Mouse (Mus musculus): ENCODE results near the gene Fos. TPM values are rescaled to one million over a fixed set of nuclear protein-coding genes. Genes with fewer than 3 reads are reported as not detected.

Fos gene
- 64.0 and 65.2 TPM in 2 replicates for polyA plus RNA-seq (2012; ENCODE audit: insufficient read depth, insufficient read length, missing spikeins)

DNA sequence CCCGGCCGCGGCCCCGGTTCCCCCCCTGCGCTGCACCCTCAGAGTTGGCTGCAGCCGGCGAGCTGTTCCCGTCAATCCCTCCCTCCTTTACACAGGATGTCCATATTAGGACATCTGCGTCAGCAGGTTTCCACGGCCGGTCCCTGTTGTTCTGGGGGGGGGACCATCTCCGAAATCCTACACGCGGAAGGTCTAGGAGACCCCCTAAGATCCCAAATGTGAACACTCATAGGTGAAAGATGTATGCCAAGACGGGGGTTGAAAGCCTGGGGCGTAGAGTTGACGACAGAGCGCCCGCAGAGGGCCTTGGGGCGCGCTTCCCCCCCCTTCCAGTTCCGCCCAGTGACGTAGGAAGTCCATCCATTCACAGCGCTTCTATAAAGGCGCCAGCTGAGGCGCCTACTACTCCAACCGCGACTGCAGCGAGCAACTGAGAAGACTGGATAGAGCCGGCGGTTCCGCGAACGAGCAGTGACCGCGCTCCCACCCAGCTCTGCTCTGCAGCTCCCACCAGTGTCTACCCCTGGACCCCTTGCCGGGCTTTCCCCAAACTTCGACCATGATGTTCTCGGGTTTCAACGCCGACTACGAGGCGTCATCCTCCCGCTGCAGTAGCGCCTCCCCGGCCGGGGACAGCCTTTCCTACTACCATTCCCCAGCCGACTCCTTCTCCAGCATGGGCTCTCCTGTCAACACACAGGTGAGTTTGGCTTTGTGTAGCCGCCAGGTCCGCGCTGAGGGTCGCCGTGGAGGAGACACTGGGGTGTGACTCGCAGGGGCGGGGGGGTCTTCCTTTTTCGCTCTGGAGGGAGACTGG lies at the start of gene Fos:
TSS of gene Fos (plus strand) at position 410 of the 817 bp plus-strand sequence.
- TF ChIP-seq CTCF (IDR thresholded peaks at IDR 0.05; ENCODE audit: low read depth, low read length) (no peak), POLR2A (IDR thresholded peaks at IDR 0.05; ENCODE audit: borderline replicate concordance, low read depth, low read length) (peak; percentile 94; the same call in 1 of the 2 replicates)

DNA sequence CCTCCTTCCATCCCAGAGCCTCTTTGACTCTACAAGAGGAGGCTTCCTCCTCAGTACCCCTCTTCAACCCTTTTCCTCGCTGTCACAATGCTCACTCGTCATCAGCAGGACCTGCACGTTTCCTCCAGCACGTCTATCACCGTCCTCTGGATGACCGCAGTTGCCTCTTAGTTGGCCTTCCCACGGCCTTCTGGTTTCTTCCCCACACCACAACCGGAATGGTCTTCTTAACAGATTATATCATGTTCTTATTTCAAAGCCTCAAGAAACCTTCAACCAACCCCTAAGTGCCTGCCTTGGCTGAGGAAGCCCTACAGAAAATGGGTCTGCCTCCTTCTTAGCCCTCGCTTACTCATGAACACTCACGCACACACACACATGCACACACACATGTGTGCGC lies 48.0 kb upstream of the Fos start:
- H3K4me3 ChIP-seq (ENCODE audit: insufficient read depth, low read length) = no peak overlapping the region
- H3K27ac ChIP-seq (ENCODE audit: insufficient read depth, low read depth, low read length) = no peak overlapping the region
- H3K4me1 ChIP-seq (ENCODE audit: control insufficient read depth, insufficient read depth, low read length) = peaks cover 52% of the 10 kb centered on the region
- TF ChIP-seq CTCF (IDR thresholded peaks at IDR 0.05; ENCODE audit: low read depth, low read length) (no peak), POLR2A (IDR thresholded peaks at IDR 0.05; ENCODE audit: borderline replicate concordance, low read depth, low read length) (no peak)

More for the DNA sequence above, at the start of gene Fos:
- Histone ChIP-seq H3K27ac (ENCODE audit: insufficient read depth, low read depth, low read length) (peak within 1 kb of the TSS; percentile 77), H3K4me1 (ENCODE audit: control insufficient read depth, insufficient read depth, low read length) (peaks cover 27% of the 10 kb centered on the region), H3K4me3 (ENCODE audit: insufficient read depth, low read length) (peak within 1 kb of the TSS; percentile 75)

DNA sequence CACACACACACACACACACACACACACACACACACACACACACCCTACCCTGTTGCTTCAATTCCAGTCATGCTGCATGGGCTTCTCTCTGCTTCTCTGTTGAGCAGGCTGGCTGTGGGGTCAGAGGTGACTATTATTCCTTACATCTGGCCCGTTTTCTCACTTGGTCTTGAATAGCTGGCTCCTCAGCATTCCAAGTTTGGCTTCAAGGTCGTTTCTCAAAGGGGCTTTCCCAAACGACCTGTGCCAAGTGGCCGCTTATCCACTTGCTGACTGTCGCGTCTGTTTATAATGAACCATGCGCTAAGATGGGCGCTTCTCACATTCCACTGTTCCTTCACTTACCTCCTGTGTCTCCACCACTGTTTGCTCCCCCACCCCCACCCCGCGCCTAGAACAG lies 47.6 kb upstream of the Fos start:
- Histone ChIP-seq H3K4me3 (ENCODE audit: insufficient read depth, low read length) (no peak overlapping the region), H3K27ac (ENCODE audit: insufficient read depth, low read depth, low read length) (no peak overlapping the region), H3K4me1 (ENCODE audit: control insufficient read depth, insufficient read depth, low read length) (peaks cover 48% of the 10 kb centered on the region)
- no peak for TF ChIP-seq POLR2A (IDR thresholded peaks at IDR 0.05; ENCODE audit: borderline replicate concordance, low read depth, low read length)
- no peak for TF ChIP-seq CTCF (IDR thresholded peaks at IDR 0.05; ENCODE audit: low read depth, low read length)

DNA sequence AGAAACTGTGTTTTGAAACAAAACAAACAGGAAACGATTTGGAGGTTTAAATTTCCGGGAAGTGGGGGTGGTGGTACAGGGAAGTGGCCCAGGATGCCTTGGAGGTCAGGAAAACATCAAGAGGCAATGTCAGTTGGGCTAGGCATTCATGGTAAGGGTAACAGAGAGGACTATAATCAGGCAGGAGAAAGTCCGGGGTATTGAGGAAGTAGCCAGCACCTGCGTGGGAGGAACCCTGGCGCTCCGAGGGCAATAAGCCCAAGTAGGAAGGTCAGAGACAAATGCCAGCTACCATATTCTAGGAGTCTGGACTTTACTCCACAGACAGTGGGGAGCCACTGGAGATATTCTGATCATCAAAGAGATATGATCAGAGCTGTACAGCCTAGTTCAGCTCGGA lies 45.9 kb upstream of the Fos start:
- Histone ChIP-seq H3K4me3 (ENCODE audit: insufficient read depth, low read length) (no peak overlapping the region), H3K4me1 (ENCODE audit: control insufficient read depth, insufficient read depth, low read length) (peaks cover 38% of the 10 kb centered on the region), H3K27ac (ENCODE audit: insufficient read depth, low read depth, low read length) (no peak overlapping the region)
- TF ChIP-seq CTCF (IDR thresholded peaks at IDR 0.05; ENCODE audit: low read depth, low read length) (no peak), POLR2A (IDR thresholded peaks at IDR 0.05; ENCODE audit: borderline replicate concordance, low read depth, low read length) (no peak)

DNA sequence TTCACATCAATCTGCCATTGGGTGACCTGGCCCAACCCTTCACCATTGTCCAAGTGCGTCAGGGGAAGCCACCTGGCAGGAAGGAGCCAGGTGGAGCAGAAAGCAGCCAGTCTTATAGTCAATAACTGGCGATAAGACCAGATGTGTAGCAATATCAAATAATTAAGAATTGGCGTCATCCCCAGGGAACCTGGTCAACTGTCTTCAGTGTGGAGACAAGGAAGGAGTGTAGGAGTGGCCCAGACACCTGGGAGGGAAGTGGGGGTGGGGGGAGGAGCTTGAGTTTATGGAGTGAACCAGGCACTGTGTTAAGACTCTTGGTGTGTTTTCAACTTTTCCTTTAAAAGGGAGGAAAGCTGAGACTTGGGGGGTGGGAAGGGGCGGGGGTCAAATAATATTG lies 43.7 kb upstream of the Fos start:
- Histone ChIP-seq H3K4me1 (ENCODE audit: control insufficient read depth, insufficient read depth, low read length) (peaks cover 25% of the 10 kb centered on the region), H3K4me3 (ENCODE audit: insufficient read depth, low read length) (no peak overlapping the region), H3K27ac (ENCODE audit: insufficient read depth, low read depth, low read length) (no peak overlapping the region)
- TF ChIP-seq CTCF (IDR thresholded peaks at IDR 0.05; ENCODE audit: low read depth, low read length) (no peak), POLR2A (IDR thresholded peaks at IDR 0.05; ENCODE audit: borderline replicate concordance, low read depth, low read length) (no peak)

DNA sequence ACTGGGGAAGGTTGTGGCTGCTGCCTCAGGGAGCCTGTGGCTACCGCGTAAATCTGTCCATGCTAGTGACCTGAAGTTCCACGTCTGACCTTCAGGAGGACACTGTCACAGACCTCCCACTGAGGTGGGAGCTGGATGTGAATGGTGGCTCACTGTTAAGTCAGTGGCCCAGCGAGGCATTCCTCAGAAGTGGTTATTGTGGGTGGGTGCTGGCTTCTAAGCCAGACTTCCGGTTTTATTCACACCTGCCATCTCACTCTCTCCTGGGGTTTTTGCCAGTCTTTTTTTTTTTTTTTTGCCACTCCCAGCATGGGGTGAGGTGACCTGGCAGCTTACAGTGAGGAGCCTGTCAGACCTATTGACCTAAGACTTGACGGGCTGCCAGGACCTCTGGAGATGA lies 43.3 kb upstream of the Fos start:
- H3K4me3 ChIP-seq (ENCODE audit: insufficient read depth, low read length) = no peak overlapping the region
- H3K27ac ChIP-seq (ENCODE audit: insufficient read depth, low read depth, low read length) = no peak overlapping the region
- H3K4me1 ChIP-seq (ENCODE audit: control insufficient read depth, insufficient read depth, low read length) = peaks cover 22% of the 10 kb centered on the region
- no peak for TF ChIP-seq POLR2A (IDR thresholded peaks at IDR 0.05; ENCODE audit: borderline replicate concordance, low read depth, low read length)
- TF ChIP-seq CTCF (IDR thresholded peaks at IDR 0.05; ENCODE audit: low read depth, low read length) = no peak

DNA sequence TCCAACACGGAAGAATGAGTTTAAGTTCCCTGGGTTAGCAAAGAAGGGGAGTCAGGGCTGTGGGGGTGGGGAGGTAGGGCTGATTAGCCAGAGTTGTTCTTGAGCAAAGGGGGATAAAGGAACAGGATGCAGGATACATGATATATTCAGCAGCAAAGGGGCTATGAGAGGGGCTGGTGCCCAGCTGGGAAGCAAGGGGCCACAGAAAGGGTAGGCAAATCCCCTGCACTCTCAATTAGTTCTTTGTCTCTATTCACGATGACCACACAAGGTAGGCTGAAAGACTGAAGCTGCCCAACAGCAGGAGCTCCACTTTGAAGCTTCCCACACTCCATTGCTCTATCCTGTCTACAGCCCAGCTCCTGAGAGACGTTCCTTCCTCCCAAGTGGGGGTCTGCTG lies 39.8 kb upstream of the Fos start:
- no peak overlapping the region for H3K4me3 ChIP-seq (ENCODE audit: insufficient read depth, low read length)

DNA sequence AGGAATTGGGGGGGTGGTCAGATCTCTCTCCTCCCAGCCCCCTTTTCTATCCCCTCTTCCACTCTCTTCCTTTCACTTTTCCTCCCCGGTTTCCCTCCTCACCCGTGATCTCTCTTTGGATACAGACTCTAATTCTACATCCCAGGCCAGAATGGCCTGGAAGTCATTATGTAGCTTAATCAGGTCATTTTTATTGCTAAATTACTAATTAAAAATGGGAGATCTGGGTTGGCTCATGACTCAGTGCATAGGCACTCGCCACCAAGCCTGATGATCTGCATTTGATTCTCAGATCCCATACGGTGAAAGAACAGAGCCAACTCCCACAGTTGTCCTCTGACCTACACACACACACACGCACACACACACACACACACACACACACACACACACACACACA lies 39.2 kb upstream of the Fos start:
- TF ChIP-seq POLR2A (IDR thresholded peaks at IDR 0.05; ENCODE audit: borderline replicate concordance, low read depth, low read length) (no peak), CTCF (IDR thresholded peaks at IDR 0.05; ENCODE audit: low read depth, low read length) (no peak)
- H3K4me1 ChIP-seq (ENCODE audit: control insufficient read depth, insufficient read depth, low read length) = peaks cover 33% of the 10 kb centered on the region
- no peak overlapping the region for H3K27ac ChIP-seq (ENCODE audit: insufficient read depth, low read depth, low read length)
- no peak overlapping the region for H3K4me3 ChIP-seq (ENCODE audit: insufficient read depth, low read length)

More for the DNA sequence above, 39.8 kb upstream of the Fos start:
- TF ChIP-seq POLR2A (IDR thresholded peaks at IDR 0.05; ENCODE audit: borderline replicate concordance, low read depth, low read length) (no peak), CTCF (IDR thresholded peaks at IDR 0.05; ENCODE audit: low read depth, low read length) (no peak)
- H3K27ac ChIP-seq (ENCODE audit: insufficient read depth, low read depth, low read length) = no peak overlapping the region
- peaks cover 33% of the 10 kb centered on the region for H3K4me1 ChIP-seq (ENCODE audit: control insufficient read depth, insufficient read depth, low read length)

DNA sequence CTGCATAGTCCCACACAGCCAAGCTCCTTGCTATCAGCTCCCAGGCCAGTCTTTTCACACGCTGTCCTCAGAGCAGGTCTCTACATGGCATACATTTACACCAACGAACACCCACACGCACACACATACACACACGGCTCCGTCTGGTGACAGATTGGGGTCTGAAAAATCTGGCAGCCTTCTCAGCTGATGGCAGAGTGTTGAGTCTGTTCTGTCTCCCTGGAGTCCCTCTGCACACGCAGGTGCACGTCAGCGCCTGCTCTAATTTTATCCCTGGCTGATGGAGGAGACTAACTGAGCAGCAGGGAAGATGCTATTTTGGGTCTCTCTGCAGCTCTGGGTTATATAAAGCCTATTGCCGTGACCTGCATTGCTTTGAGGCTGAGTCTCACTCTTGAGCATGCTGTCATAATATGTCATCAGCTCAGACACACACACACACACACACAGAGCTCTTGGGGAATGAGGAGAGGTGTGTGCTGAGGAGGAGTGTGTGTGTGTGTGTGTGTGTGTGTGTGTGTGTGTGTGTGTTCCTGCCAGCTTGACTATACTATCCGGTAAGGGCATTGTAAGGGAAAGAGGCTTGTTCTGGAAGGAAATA lies 37.6 kb upstream of the Fos start:
- TF ChIP-seq POLR2A (IDR thresholded peaks at IDR 0.05; ENCODE audit: borderline replicate concordance, low read depth, low read length) = no peak
- TF ChIP-seq CTCF (IDR thresholded peaks at IDR 0.05; ENCODE audit: low read depth, low read length) = no peak
- peaks cover 33% of the 10 kb centered on the region for H3K4me1 ChIP-seq (ENCODE audit: control insufficient read depth, insufficient read depth, low read length)
- no peak overlapping the region for H3K27ac ChIP-seq (ENCODE audit: insufficient read depth, low read depth, low read length)
- H3K4me3 ChIP-seq (ENCODE audit: insufficient read depth, low read length) = no peak overlapping the region

Measured in bone marrow macrophage, adult 2 months (primary cell).